Mouse (Mus musculus) olfactory bulb, adult 2 months (tissue): ENCODE measurements at regions not wholly inside any gene's neighbourhood (a gene's known extent, or its start where the extent isn't known, plus 50 kb on each side); places are given as distances from the start of the nearest gene placed in this dataset.

Experiments
- CTCF ChIP-seq: fragments of 200-500 bp; IDR thresholded peaks from 2 replicates; pipeline ENCODE4 v1.5.1; 2012; ENCODE audit warnings: low read depth, mild to moderate bottlenecking, low read length, moderate library complexity; ENCODE audit not compliant: insufficient read depth
- POLR2A ChIP-seq: fragments of 200-500 bp; IDR thresholded peaks from 2 replicates; pipeline ENCODE4 v1.6.1; 2012; ENCODE audit warnings: mild to moderate bottlenecking, low read depth, low read length, moderate library complexity; ENCODE audit not compliant: insufficient read depth

- TF ChIP-seq CTCF (no peak), POLR2A (no peak)
Observed at GRCm38 (mm10) chr5:146683554-146683953, 98.5 kb upstream of the Gpr12 start.
